Mouse (Mus musculus) granulocyte monocyte progenitor cell, adult 5-6 weeks (primary cell): ENCODE measurements around the gene Cacna2d3. TPM values are rescaled to one million over a fixed set of nuclear protein-coding genes. Genes with fewer than 3 reads are reported as not detected.

Source experiments
- ATAC-seq: replicated peaks from 2 replicates; pipeline ENCODE4 v1.8.0; 2016; ENCODE audit warnings: mild to moderate bottlenecking, moderate TSS enrichment, inconsistent platforms; ENCODE audit not compliant: poor library complexity, severe bottlenecking
- total RNA-seq, 2 experiments: library from RNA; stranded (forward) in 1 of 2; stranded (reverse) in 1 of 2; fragments of 200-712, 200-1000 nt in 1 of 2; fragments of >200 nt in 1 of 2; fragmentation: Nextera tagmentation in 1 of 2; gene quantifications; 2 replicates each; pipeline ENCODE4 v1.2.3; 2014 to 2017

Cacna2d3 gene
- total RNA-seq, 2 experiments from 2014 or later, result not detected

- no peak for ATAC-seq
Observed at GRCm38 (mm10) chr14:28864925-28865324, 856.7 kb downstream of the Cacna2d3 start.

DNA sequence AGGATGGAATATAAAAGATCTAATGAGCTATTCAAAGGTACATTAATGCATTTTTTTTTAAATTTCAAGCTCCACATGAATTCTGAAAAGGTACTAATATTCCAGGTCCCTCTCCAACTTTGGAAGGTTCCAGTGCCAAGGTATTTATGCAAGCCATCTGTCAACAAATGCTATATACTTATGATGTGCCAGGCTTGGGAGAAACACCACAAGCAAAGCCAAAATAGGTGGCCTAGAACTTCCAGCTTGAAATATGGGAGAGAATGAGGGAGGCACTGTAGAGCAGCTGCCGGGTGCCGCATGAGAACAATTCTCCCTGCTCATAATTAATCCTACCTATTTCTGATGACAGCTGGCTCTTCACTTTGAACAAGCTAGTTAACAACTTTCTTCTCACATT, 860.5 kb downstream of the Cacna2d3 start:
- ATAC-seq, result no peak

Other genes starting within 250 kb of the Cacna2d3 start
- gene Selenok, start 246.4 kb upstream of the Cacna2d3 start, total RNA-seq (2014; fragmentation: Nextera tagmentation), result 98.9 and 114 TPM in 2 replicates
- 189 and 222 TPM in 2 replicates for gene Selenok, start 246.4 kb upstream of the Cacna2d3 start, total RNA-seq (2017)